Comparison of ENCODE assay signal across 16 mouse cellular contexts in genomic region chr1:161909074-161909473, GRCm38 (mm10).
"Had no signal": no experiment of that assay in that cellular context is flagged by ENCODE, and none has a peak within 500 bp of the region (broad histone marks: within the 10 kb centered on the region; RNA-seq: fewer than 3 reads in every experiment).

No protein-coding gene starts in this region.

- H3K4me2 ChIP-seq: liver, embryonic 13.5 days; midbrain, embryonic 11.5 days had no signal

- DNase-seq: kidney, adult 2 months; kidney, postnatal 36 days; layer of hippocampus, postnatal 36 days; liver, embryonic 13.5 days; lung, adult 2 months; lung, postnatal 14 days; lung, postnatal 4 days; midbrain, embryonic 14.5 days; right cerebral cortex, adult 18-20 months; right cerebral cortex, postnatal 14 days; thymus, adult 2 months; thymus, postnatal 14 days; thymus, postnatal 4 days had no signal

- H3K27ac ChIP-seq: left cerebral cortex, adult 2 months; liver, embryonic 13.5 days had no signal

- H3K27me3 ChIP-seq: liver, embryonic 13.5 days had no signal

- H3K4me3 ChIP-seq: left cerebral cortex, adult 2 months; liver, embryonic 13.5 days had no signal

- H3K9me3 ChIP-seq: liver, embryonic 13.5 days had no signal

- H3K9ac ChIP-seq: liver, embryonic 13.5 days had no signal

- ATAC-seq: intestine, postnatal 0 days had no signal

- H3K36me3 ChIP-seq: liver, embryonic 13.5 days had no signal
